Mouse (Mus musculus) megakaryocyte-erythroid progenitor cell, adult 5-6 weeks (primary cell): Measurements from ENCODE around the gene Ap4m1. TPM values are rescaled to one million over a fixed set of nuclear protein-coding genes. Genes with fewer than 3 reads are reported as not detected.

Experiments
- ATAC-seq: replicated peaks from 2 replicates; pipeline ENCODE4 v1.8.0; 2016; ENCODE audit warnings: mild to moderate bottlenecking, inconsistent platforms; ENCODE audit not compliant: severe bottlenecking, poor library complexity, low FRiP score, low TSS enrichment
- total RNA-seq, 2 experiments: library from RNA; stranded (forward) in 1 of 2; stranded (reverse) in 1 of 2; fragments of 200-1000, 215-1000 nt in 1 of 2; fragments of >200 nt in 1 of 2; fragmentation: Nextera tagmentation in 1 of 2; gene quantifications; 2 replicates each; pipeline ENCODE4 v1.2.3; 2014 to 2017

The Ap4m1 gene
- total RNA-seq (2014; fragmentation: Nextera tagmentation) (37.3 and 53.0 TPM in 2 replicates), total RNA-seq (2017) (18.9 and 32.8 TPM in 2 replicates)

GRCm38 (mm10) chr5:138171695-138172491 is at the start of gene Ap4m1, which contains the start of gene Mcm7:
Gene Ap4m1 (plus strand): TSS chr5:138172002.
Gene Mcm7 (minus strand): TSS chr5:138172422.
- peak; percentile 72 for ATAC-seq

GRCm38 (mm10) chr5:138132425-138133064 is 39.3 kb upstream of the Ap4m1 start:
- ATAC-seq: no peak

DNA sequence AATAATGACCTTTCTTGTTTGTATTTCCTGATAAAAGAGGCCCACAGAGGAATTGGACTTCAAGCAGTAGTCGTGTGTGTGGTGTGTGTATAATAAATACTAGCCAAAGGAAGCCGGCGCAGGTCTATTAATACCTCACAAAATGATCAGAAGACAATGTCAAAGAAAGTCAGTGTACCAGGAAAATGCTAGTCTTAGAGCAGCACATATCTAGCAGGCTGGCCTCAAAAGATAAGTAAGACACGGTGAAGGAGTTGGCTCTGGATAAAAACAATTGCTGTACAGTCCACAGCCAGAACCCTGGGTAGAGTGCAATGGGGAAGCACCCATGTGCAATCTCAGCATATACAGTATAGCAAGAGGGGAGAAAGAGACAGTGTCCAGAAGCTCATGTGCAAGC is 34.5 kb upstream of the Ap4m1 start:
- peak; percentile 89 for ATAC-seq

GRCm38 (mm10) chr5:138137935-138138549 is 33.8 kb upstream of the Ap4m1 start:
- ATAC-seq: peak; percentile 81

DNA sequence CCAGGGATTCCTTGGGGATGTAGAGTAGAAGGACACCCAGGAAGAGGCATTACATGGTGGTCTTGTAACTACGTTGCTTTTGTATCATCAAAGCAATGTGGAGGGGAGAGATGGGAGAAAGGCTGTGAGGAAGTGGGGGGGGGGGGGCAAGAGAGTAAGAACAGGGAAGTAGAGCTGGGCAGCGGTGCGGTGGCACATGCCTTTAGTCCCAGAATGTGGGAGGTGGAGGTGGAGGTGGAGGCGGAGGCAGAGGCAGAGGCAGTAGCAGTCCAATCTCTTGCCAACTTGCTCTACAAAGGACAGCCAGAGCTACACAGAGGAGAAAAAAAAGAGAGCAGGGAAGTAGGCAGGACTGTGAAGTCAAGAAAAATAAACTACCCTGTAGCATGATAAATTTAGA is 33.2 kb upstream of the Ap4m1 start:
- ATAC-seq: no peak

DNA sequence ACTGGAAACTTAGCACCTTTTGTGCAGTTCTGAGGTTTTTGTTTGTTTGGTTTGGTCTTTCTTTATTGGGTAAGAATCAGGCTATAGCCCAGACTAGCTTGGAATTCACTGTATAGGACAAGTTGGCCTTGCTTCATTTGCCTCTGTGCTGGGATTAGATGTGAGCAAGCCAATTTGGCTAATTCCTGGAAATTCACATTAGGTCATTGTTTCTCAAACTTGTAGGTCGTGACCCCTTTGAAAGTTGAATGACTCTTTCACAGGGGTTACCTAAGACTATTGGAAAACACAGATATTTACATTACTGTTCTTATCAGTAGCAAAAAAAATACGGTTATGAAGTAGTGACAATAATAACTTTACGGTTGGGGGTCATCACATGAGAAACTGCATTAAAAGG is 17.4 kb upstream of the Ap4m1 start:
- no peak for ATAC-seq

GRCm38 (mm10) chr5:138155443-138155976 is 16.3 kb upstream of the Ap4m1 start, which contains the start of gene Zfp113:
Gene Zfp113 (minus strand): TSS chr5:138155744.
- peak; percentile 98 for ATAC-seq

DNA sequence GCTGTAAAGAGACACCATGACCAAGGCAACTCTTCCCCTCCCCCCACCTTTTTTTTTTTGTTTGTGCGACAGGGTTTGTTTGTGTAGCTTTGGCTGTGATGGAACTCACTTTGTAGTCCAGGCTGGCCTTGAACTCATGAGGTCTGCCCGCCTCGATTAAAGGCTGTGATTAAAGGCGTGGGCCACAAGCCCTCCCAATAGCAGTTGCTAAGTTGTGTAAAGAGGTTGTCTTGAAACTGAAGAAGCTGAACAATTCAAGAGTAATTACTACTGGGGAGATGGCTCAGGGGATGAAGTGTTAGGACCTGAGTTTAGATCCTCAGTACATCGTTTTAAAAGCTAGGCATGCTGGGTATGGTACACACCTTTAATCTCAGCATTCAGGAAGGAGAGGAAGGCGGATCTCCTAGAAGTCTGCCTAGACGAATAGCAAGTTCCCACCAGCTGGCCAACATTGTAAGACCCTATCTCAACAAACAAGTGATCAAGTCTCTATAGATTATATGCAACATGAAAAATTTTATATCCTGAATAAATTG is 11.5 kb upstream of the Ap4m1 start:
- no peak for ATAC-seq

GRCm38 (mm10) chr5:138160842-138161665 is 10.7 kb upstream of the Ap4m1 start, which contains the start of gene Cops6:
Gene Cops6 (plus strand): TSS chr5:138161071.
- peak; percentile 90 for ATAC-seq

- 0 out of 2 replicates have a peak, but pooled peaks have one; percentile 2 for ATAC-seq
Measured at GRCm38 (mm10) chr5:138163046-138163445, 8.8 kb upstream of the Ap4m1 start.

DNA sequence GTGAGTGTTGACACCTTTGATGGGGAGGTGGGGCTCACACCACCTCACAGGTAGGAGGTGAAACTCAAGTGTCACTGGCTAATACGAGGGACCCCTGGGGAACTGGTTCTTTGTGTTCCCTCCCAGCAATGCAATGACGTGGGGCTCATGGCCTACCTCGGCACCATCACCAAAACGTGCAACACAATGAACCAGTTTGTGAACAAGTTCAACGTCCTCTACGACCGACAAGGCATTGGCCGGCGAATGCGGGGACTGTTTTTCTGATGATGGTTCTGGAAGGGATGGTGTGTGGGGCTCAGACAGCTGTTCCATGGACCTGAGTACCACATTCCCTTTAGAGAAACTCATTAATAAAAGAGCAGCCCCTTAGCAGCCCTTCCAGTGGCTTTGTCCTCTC is 8.2 kb upstream of the Ap4m1 start:
- ATAC-seq: no peak

GRCm38 (mm10) chr5:138165594-138165993 is 6.2 kb upstream of the Ap4m1 start:
- no peak for ATAC-seq

- peak; percentile 65 for ATAC-seq
Measured at GRCm38 (mm10) chr5:138170936-138171561, 753 bp upstream of the Ap4m1 start.

- ATAC-seq: no peak
Measured at GRCm38 (mm10) chr5:138173217-138173616, 1.4 kb downstream of the Ap4m1 start.

- peak; percentile 69 for ATAC-seq
Measured at GRCm38 (mm10) chr5:138186950-138187638, 15.3 kb downstream of the Ap4m1 start, which contains the start of the genes Taf6 and Cnpy4. Gene Taf6 (minus strand): TSS chr5:138187451. Gene Cnpy4 (plus strand): TSS chr5:138187485.

DNA sequence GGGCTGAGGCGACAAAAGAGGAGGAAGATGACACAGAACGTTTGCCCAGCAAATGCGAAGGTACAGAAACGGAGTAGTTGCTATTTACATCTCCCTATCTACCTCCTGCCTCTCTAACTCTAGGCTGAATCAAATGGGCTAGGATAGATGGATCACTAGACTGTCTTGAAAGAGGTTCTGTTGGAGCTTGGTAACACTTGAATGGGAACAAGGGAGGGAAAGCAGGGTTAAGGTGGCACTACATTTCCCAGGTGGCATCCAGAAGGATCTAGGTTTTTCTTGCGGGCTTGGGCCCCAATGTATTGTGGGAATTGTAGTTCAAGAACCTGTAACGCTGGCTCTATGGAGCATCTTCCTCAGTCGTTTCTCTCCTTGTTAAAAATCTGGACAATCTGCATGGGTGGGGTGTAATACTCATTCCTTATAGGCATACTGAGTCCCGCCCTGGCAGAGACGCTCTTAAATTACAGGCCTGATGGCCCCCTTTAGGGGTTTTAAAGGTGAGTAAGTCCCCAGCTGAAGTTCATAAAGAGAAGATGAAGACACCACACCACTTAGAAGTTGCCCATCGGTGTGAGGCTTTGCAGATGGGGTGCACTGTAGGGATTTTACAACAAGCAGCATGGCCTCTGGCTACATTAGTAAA is 16.0 kb downstream of the Ap4m1 start:
- ATAC-seq: peak; percentile 75
